Mouse (Mus musculus) testis, adult 2 months (tissue): ENCODE results near the gene Adap2. TPM values are rescaled to one million over a fixed set of nuclear protein-coding genes. Genes with fewer than 3 reads are reported as not detected.

Source experiments
- H3K27ac ChIP-seq: fragments of 200-500 bp; 2 replicates; pipeline ENCODE4 v1.5.1; 2012; ENCODE audit warnings: low read depth, low read length; ENCODE audit not compliant: control insufficient read depth, insufficient read depth
- H3K27me3 ChIP-seq: fragments of 200-500 bp; 2 replicates; pipeline ENCODE4 v1.6.1; 2012; ENCODE audit warnings: mild to moderate bottlenecking, low read length, moderate library complexity; ENCODE audit not compliant: control insufficient read depth, insufficient read depth
- H3K36me3 ChIP-seq: fragments of 200-500 bp; 2 replicates; pipeline ENCODE4 v1.6.1; 2012; ENCODE audit warnings: mild to moderate bottlenecking, low read length; ENCODE audit not compliant: control insufficient read depth, insufficient read depth
- H3K4me1 ChIP-seq: fragments of 200-500 bp; 2 replicates; pipeline ENCODE4 v1.6.1; 2012; ENCODE audit warnings: low read length; ENCODE audit not compliant: control insufficient read depth, insufficient read depth
- H3K4me3 ChIP-seq: fragments of 200-500 bp; 2 replicates; pipeline ENCODE4 v1.5.1; 2012; ENCODE audit warnings: low read depth, mild to moderate bottlenecking, low read length, moderate library complexity, mixed read lengths; ENCODE audit not compliant: control insufficient read depth
- CTCF ChIP-seq: fragments of 200-500 bp; IDR thresholded peaks from 2 replicates; pipeline ENCODE4 v1.5.1; 2012; ENCODE audit warnings: low read depth, mild to moderate bottlenecking, inconsistent platforms, low read length, moderate library complexity; ENCODE audit not compliant: control insufficient read depth, insufficient read depth, insufficient replicate concordance
- POLR2A ChIP-seq: fragments of 200-500 bp; IDR thresholded peaks from 2 replicates; pipeline ENCODE4 v1.6.1; 2012; ENCODE audit warnings: low read depth, mild to moderate bottlenecking, inconsistent platforms, low read length, moderate library complexity; ENCODE audit not compliant: control insufficient read depth
- polyA plus RNA-seq: library from polyadenylated mRNA; depleted of rRNA; stranded (reverse); fragments of >200 nt; gene quantifications from 2 replicates; pipeline ENCODE4 v1.2.3, GENCODE M21; 2012; rRNA removed

Adap2 gene
- 0.86 and 0.96 TPM in 2 replicates for polyA plus RNA-seq

GRCm38 (mm10) chr11:80153857-80154495 lies at the start of gene Adap2:
Gene Adap2 (plus strand): TSS chr11:80154105.
- Histone ChIP-seq H3K27ac (no peak within 1 kb of the TSS), H3K4me1 (peaks cover 9% of the 10 kb centered on the region), H3K4me3 (peak within 1 kb of the TSS; percentile 66), H3K27me3 (no peaks in the 10 kb centered on the region), H3K36me3 (no peaks in the 10 kb centered on the region)
- no peak for TF ChIP-seq CTCF
- peak; percentile 32; the same call in 1 of the 2 replicates for TF ChIP-seq POLR2A

- TF ChIP-seq CTCF = no peak
- no peak for TF ChIP-seq POLR2A
- Histone ChIP-seq H3K4me3 (no peak overlapping the region), H3K4me1 (no peaks in the 10 kb centered on the region), H3K36me3 (no peaks in the 10 kb centered on the region), H3K27me3 (no peaks in the 10 kb centered on the region), H3K27ac (no peak overlapping the region)
Measured at GRCm38 (mm10) chr11:80104407-80104806, 49.5 kb upstream of the Adap2 start.

- Histone ChIP-seq H3K27ac (no peak overlapping the region), H3K4me1 (no peaks in the 10 kb centered on the region), H3K27me3 (no peaks in the 10 kb centered on the region), H3K36me3 (no peaks in the 10 kb centered on the region), H3K4me3 (no peak overlapping the region)
- no peak for TF ChIP-seq CTCF
- TF ChIP-seq POLR2A = no peak
Measured at GRCm38 (mm10) chr11:80116411-80116810, 37.5 kb upstream of the Adap2 start.

GRCm38 (mm10) chr11:80132050-80132449 lies 21.9 kb upstream of the Adap2 start:
- Histone ChIP-seq H3K27me3 (no peaks in the 10 kb centered on the region), H3K36me3 (no peaks in the 10 kb centered on the region), H3K4me1 (no peaks in the 10 kb centered on the region), H3K27ac (no peak overlapping the region), H3K4me3 (no peak overlapping the region)
- TF ChIP-seq CTCF (no peak), POLR2A (no peak)

GRCm38 (mm10) chr11:80134744-80135143 lies 19.2 kb upstream of the Adap2 start:
- H3K4me1 ChIP-seq = no peaks in the 10 kb centered on the region
- H3K27me3 ChIP-seq = no peaks in the 10 kb centered on the region
- no peak overlapping the region for H3K27ac ChIP-seq
- TF ChIP-seq CTCF = no peak
- TF ChIP-seq POLR2A = no peak
- no peaks in the 10 kb centered on the region for H3K36me3 ChIP-seq
- H3K4me3 ChIP-seq = no peak overlapping the region

GRCm38 (mm10) chr11:80135954-80136683 lies 17.8 kb upstream of the Adap2 start:
- Histone ChIP-seq H3K4me3 (no peak overlapping the region), H3K36me3 (no peaks in the 10 kb centered on the region)

GRCm38 (mm10) chr11:80136786-80137185 lies 17.1 kb upstream of the Adap2 start:
- no peaks in the 10 kb centered on the region for H3K4me1 ChIP-seq
- no peaks in the 10 kb centered on the region for H3K36me3 ChIP-seq
- H3K27ac ChIP-seq = no peak overlapping the region
- H3K4me3 ChIP-seq = no peak overlapping the region
- H3K27me3 ChIP-seq = no peaks in the 10 kb centered on the region
- TF ChIP-seq CTCF (no peak), POLR2A (no peak)

More at GRCm38 (mm10) chr11:80135954-80136683, 17.8 kb upstream of the Adap2 start:
- no peak for TF ChIP-seq CTCF
- no peak for TF ChIP-seq POLR2A
- Histone ChIP-seq H3K27me3 (no peaks in the 10 kb centered on the region), H3K27ac (no peak overlapping the region), H3K4me1 (no peaks in the 10 kb centered on the region)
